Mouse (Mus musculus) adrenal gland, postnatal 10 days (tissue): ENCODE measurements around the gene Ccdc73. TPM values are rescaled to one million over a fixed set of nuclear protein-coding genes. Genes with fewer than 3 reads are reported as not detected.
"Not testable (repeated sequence)": the region's sequence is repeated elsewhere in the genome, so short reads cannot be mapped to it uniquely, and the experiment has no call there.

Source experiments
- DNase-seq: peaks from one replicate; pipeline ENCODE4 v3.0.0; 2021; ENCODE audit warnings: mixed read lengths
- long read RNA-seq, 2 experiments: library from polyadenylated mRNA; stranded (forward); transcript quantifications; one replicate each; pipeline ENCODE4 v2.0.0; 2021
- total RNA-seq, 2 experiments: library from RNA; stranded (reverse); gene quantifications; 2 replicates each; pipeline ENCODE4 v1.2.3; 2021

The Ccdc73 gene
- 1 to 10 TPM; 5.5 to 8.2 TPM for total RNA-seq
- long read RNA-seq, experiment 1, partial matches to known transcripts: 0 of 5 reads
- long read RNA-seq, experiment 1, other reads (novel, unspliced or antisense): 5 of 5 reads
- long read RNA-seq, experiment 2, transcript Ccdc73-203 (2 exons, 318 nt): major isoform, 6 of 9 reads
- long read RNA-seq, experiment 2, partial matches to known transcripts: 0 of 9 reads
- long read RNA-seq, experiment 2, other reads (novel, unspliced or antisense): 3 of 9 reads

DNA sequence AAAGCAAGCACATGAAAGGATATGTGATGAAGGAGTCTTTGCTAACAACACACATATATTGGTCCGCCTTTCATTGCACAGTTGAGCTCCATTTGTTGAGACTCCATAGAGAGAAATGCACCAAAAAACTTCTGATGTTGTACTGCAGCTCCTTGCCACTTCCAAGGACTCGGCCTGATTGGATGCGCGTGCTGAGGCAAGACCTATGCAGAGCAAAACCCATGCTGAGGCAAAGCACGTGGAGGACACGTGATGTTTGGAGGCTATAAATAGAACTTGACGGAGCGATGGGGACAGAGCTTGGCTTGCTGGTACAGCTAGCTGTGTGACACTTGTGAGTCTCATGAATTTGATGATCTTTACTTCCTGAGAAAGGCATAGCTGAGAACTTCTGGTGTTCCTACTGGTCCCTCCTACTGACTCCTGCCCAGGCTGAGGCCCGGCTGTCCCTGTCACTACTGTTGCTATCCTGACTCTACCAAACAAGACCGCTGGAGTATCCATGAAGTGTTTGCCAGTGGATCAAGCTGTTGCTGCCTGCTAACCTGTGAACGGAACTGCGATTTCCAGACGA lies at the start of gene Ccdc73:
TSS of gene Ccdc73 (plus strand) at position 524 of the 574 bp plus-strand sequence.
- DNase-seq: no peak

DNA sequence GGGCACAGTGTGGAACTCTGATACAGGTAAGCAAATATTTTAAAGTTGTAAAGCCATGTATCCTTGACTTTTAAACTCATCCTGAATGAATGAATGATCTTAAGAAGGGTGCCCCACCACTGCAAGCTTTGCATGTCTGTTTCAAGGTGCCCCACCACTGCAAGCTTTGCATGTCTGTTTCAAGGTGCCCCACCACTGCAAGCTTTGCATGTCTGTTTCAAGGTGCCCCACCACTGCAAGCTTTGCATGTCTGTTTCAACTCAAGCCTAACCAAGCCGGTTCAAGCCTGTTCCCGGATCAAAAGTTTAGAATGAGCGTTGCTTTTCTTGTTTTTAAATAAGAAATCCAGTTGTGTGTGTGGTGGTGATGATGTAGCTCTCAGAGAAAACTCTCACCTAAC lies 48.8 kb upstream of the Ccdc73 start:
- not testable (repeated sequence) for DNase-seq

DNA sequence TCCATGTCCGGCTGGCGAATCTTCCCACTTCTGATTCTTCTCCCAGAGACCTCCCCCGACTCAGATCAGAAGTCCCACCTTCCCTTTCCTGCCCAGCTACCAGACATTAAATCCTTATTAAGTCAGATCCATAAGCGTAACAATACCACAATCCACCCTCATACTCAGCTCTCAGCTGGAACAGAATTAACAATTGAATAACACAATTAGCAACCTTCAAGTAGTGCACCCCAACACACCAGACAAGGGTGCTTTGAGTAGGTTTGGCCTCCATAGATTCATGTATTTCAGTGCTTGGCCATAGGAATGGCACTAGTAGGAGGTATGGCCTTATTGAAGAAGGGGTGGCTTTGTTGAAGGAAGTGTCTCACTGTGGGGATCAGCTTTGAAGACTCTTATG lies 41.4 kb upstream of the Ccdc73 start:
- DNase-seq: no peak

DNA sequence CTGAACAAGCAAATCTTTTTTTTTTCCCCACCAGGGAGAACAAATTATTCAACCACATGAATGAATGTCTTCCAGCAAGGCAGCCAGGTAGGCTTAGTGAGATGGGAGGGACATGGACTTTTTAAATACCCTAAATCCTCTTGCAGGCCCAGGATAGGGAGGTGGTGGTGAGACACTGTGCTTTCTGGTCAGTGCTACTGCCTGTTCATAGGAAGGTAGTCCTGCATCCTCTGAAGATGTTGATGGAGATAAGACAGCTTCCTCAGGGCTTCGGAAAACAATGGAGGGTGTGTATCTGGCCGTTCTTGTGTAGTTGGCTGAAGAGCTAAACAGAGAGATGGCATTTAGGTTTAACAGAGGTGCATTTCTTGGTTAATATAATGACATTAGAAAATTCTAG lies 35.1 kb upstream of the Ccdc73 start:
- no peak for DNase-seq

DNA sequence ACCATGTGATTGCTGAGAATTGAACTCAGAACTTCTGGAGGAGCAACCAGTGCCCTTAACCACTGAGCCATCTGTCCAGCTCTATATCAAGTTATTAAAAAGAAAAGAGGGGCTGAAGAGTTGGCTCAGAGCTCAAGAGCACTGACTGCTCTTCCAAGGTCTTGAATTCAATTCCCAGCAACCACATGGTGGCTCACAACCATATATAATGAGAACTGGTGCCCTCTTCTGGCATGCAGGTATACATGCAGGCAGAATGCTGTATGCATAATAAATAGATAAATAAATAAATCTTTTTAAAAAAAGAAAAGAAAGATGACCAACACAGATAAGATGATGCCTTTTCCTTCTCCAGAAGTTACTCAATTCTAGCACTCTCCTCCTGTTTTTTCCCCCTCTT lies 26.6 kb upstream of the Ccdc73 start:
- DNase-seq: no peak

DNA sequence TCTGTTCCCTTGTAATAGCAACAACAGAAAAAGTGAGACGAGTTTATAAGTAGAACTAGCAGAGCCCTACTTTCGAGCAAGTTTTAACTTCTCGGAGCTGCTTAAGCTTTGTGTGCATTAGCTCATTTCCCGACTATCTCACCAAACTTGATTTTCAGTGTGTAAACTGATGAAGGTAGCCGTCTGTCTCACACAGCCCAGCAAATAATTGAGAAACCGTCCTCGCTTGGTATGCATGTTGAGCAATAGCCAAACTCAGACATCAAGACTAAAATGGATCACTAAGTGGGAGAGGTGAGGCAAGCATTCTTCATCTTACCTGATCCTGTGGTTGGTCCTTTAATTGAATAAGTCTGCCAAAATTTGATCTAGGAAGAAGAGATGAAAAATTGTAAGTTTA lies 25.9 kb upstream of the Ccdc73 start:
- no peak for DNase-seq

DNA sequence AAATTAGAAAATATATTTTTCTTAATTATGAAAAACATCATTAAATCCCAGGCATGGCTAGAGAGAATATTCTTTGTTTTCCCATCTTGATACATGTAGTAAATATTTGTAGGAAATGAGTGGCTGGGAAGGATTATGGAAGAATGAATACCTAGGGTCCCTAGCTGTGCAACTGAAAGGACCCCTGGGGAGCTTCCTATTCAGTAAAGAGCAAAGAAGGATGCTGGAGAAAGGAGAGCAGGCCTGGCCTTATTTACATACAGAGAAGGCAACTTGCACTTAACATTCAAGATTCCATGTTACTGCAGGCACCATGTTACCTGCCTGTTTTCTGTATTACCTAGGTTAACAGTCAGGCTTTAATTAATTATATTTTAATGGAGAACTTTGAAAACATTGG lies 25.0 kb upstream of the Ccdc73 start:
- DNase-seq: no peak

DNA sequence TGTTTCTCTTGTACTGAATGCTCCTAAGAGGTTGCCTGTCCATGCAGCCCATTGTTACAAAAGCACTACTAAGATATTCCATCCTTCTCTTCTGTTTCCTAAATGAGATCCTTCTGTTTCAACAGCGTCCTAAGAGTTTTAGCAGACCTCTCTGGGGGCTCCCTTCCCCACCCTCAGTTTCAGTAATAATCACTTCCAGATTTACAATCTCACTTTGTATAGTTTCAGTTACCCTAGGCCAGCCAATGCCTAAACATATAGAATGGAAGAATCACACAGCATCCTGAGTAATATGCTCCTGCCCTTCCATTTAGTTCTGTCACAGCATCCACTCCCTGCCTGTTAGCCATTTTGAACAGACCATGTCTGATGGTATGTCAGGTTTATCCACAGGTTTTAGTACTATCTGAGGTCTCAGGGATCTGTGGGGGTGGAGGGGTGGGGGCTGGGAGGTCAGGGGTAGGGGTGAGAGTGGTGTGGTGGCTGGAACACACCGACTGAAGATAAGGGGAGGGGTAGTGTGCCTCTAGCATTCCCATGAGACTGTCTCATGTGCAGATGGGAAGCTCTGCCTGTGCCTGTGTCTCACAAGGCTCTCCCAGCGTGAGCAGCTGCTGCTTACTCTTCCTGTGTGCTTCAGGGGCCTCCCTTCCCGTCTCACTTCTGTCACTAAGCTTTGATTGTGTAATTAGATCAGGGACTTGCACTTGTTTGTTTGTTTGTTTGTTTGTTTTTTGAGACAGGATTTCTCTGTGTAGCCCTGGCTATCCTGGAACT lies 20.8 kb upstream of the Ccdc73 start:
- DNase-seq: no peak

DNA sequence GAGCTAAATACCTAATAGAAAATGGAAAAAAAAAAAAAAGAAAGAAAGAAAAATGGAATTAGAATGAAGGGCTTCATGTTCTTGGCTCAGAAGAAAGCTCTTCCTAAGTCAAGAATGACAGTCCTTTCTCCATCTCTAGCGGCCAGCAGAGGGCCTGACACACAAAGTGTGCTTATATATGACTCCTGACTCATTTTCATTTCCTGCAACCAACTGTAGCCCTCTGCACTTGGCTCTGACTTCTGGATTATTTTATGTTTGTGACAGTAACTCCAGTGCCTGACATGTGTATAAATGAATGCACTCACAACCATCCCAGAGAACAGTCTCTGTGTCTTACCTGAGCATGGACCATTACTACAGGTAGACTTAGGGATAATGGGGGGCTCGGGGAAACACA lies 20.0 kb upstream of the Ccdc73 start:
- peak; percentile 35 for DNase-seq

DNA sequence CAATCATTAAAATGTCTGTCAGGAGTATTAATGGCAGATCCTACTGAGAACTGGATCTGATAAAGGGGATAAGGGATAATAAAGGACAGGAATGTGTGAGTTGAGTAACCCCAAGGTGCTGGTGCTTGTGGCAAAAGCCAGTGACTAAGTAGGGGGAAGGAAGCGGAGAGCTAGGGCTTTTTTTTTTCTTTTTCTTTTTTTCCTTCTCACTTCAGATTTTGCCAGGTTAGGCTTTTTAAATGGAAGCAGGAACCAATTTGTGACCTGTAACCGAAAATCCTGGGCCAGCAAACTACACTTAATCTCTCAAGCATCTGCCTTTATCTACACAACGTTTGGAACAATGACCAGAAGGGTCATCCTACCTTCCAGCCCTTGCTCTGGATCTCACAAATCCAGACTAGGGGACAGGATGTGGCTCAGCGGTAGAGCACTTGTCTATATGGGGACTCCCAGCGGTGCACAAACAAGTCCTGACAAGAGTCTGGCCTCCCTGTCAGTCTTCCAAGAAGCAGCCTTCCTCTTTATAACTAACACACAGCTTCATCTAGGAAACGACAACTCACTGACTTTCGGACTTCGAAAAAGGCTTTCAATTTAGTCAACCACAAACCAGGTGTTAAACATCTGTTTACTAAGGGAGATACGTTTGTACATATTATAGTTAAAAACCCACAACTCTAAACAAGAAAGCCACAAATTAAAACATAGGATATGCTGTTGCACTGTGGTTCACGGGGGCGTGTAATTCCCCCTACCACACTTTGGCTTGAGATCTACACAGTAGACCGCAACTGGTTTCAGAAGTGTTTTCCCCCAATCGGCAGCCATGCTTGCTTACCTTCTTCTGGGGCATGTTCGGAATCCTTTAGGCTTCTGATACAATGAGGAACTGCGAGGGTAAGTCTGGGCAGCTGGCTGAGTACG lies 19.1 kb upstream of the Ccdc73 start:
- no peak for DNase-seq

DNA sequence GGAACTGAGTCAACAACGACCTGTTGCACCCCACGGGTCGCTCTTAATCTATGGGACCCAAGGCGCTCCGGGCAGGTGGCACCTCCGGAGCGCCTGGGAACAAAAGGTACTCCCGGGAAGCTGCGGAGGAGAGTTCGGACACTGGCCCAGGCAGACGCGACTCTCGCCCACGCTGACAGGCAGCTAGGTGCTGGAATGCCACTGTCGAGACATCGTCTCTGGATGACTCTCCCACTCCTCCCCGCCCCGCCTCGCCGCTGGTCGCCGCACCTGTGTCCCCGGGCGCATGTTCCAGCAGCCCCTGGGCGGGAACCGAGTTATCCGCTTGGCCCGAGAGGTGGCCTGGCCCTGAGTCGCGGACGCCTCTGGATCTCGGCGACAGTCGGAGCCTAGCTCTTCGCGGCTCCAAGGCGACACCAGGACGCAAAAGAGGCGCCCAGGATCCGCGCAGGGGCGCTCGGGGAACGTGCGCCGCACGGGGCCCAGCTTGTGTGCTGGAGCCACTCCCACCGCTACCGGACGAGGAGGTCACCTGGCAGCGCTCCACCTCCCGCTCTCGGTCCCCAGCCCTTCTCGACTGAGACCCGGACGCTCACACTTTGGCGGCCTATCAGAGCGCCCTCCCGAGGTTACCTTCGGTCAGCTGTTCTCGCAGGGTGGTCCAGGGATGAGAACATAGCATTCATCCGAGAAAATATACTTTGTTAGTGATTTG lies 18.2 kb upstream of the Ccdc73 start, which contains the start of gene Prrg4:
TSS of gene Prrg4 (minus strand) at position 601 of the 715 bp plus-strand sequence.
- DNase-seq: peak; percentile 87

DNA sequence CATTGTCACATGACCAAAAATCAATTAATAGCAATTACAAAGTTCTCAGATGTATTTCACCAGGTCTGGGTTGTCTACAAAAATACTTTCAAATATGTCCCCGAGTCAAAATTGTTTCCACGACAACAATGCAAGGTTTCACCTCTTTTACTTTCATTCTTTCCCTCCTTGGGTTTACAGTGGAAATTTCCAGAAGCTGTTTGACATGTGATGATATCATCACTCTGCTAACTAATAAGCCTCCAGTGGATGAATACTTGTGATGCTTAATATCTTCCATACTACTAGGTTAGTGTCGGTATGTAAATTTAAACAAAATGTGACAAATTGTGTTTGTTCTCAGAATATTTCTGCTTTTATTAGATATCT lies 17.6 kb upstream of the Ccdc73 start:
- DNase-seq: no peak

DNA sequence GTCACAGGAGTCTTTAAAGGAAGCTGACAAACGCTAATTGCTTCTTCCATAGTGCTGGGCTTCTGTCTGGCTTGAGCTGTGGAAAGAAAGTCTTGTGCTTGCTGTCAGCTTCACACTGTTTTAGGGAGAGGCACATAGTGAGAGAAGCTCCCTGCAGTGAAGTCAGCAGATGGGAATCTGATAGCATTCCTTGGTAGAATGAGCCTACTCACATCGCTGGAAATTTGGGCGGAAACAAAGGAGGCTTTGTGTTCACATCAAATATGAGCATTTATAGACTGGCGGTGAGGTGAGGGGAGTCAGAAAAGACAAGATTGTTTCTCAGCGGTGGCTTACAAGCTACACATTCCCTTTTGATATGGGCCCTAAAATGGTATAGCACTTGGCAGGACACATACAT lies 15.9 kb upstream of the Ccdc73 start:
- DNase-seq: no peak

DNA sequence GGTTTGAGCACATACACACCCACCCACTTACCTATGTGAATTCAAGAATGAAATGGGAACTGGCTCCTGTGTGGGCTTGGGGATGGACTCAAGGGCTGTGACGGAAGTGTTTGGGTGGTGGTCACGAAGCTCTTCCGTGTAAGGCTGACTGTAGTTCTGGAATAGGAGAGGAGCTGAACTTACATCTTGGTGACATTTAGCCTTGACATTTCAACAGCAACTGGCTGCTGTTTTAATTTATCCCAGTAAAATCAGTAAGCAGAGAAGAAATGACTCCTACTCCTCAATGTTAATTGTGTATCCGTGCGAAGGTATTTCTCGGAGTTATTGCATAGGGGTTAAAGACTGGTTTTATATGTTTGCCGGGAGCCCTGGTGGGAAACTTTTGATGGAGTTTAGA lies 15.1 kb upstream of the Ccdc73 start:
- DNase-seq: no peak

DNA sequence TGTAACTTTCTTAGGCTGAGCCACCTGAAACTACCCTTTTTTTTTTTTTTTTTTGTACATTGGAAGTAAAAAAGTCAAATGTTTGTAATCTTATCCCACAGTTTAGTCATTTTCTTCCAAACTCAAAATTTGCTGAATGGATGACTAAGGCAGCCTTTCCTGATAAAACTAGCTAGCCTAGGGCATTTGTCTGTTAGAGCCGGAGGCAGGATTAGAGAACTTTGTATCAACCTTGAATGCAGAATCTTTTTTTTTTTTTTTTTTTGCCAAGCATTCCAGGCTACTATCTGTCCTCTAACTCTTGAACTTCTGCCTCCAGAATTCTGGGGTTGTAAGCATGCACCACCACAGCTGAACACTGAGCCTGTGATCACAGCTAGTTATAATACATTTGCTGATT lies 12.8 kb upstream of the Ccdc73 start:
- no peak for DNase-seq

DNA sequence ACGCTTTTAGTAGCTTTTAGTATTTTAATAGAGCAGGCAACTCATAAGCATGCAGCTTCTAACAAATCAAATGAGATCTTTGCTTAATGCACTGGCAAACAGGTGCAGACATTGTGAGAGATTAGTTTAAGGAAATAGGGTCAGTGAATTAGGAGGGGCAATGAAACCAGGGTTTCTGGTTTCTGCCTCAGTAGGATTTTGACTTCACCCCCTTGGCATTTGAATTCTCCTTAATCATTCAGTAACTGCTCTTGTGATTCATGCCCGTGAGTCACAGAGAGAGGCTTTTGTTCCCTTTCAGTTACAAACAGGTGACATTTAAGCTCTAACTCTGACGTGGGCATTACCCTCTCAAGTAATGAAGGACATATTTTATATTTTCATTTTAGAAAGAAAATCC lies 11.9 kb upstream of the Ccdc73 start:
- peak; percentile 14 for DNase-seq

DNA sequence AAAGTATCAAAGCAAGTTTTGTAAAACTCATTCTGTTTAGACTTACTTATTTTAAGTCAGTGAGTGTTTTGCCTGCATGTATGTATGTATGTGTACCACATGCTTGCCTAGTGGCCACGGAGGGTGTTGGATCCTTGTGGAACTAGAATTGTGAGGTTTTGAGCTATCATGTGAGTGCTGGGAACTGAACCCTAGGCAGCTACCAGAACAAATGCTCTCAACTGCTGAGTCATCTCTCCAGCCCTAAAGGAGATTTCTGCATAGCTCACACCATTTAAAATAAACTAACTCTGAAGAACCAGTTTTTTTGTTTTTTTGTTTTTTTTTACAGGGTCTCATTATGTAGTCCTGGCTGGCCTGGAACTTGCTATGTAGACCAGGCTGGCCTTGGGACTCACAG lies 11.4 kb upstream of the Ccdc73 start:
- no peak for DNase-seq

DNA sequence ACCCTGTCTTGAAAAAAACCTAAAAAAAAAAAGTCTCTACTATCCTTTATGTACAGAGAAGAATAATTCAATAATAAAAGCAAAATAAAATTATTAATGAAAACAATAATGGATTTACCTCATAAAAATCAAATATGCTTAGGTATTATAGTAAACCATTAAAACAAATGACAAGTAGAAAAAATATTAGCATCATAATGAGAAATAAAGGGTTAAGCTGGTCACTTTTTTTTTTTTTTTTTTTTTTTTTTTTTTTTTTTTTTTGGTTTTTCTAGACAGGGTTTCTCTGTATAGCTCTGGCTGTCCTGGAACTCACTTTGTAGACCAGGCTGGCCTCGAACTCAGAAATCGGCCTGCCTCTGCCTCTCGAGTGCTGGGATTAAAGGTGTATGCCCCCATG lies 9.5 kb upstream of the Ccdc73 start:
- not testable (repeated sequence) for DNase-seq

DNA sequence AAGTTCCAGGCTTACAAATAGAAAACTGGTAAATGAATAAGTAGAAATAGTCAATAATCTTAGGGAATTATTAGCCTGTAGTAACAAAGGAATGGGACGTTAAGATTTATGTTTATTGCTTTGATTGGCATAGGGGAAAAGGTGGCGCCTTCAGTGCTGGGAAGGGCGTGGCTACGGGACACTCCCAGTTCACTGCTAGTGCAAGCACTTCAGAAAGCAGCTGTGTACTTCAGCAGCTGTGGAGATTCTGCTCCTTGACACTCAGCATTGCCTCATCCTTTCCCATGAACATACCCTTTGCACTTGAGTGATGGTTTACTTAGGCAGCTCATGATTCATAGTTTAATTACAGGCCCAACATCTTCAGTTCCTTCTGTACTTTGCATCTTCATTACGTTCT lies 8.5 kb upstream of the Ccdc73 start:
- DNase-seq: no peak

DNA sequence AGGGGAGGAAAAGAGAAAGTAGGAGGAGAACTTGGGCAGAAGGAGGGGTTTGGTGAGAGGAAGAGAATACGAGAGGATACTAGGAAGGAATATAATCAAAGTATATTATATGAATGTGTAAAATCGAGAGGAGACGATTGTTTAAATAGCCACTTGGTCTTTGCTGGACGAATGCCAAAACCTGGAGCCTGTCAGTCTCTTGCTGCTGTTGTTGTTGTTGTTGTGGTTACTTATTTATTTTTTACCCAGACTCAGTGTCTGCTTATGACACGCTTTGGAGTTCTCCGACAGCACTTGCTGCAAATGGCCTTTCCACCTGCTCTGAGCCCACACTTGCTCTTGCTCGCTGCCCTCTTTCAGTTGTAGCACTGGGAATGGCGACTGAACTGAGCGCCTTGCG lies 7.2 kb upstream of the Ccdc73 start:
- DNase-seq: no peak

DNA sequence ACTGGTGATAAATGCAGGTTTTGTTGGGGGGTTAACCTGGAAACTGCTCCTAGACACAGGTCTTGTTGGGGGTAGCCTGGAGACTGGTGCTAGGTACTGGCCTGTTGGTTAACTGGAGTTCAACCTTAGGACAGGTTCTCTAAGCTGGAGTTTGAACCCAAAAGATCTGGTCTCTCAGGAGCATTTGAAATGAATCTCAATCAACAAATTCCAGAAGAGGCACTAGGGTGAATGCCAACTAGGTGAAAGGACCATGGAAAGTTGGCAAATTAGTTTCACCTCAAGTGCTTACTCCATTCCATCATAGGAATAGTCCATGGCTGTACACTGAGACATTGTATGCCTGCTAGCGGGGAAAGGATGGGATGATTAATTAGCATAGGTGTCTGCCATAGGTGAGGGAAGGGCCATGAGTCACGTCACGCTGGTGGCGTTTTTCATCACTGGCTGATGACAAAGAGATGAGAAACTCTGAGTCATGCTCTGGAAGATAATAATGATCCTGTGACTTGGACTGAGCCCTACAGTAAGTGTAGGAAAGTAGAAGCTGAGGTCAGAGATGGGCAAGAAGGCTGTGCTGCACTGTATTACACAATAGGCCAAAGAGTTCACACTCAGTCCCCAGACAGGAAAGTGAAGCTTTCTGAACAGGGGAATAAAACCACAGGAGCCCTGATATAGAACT lies 3.3 kb upstream of the Ccdc73 start:
- DNase-seq: peak; percentile 31
